Mouse (Mus musculus): ENCODE results near the gene Atxn10. TPM values are rescaled to one million over a fixed set of nuclear protein-coding genes. Genes with fewer than 3 reads are reported as not detected.

The Atxn10 gene
- polyA plus RNA-seq, 1 experiment from 2014 or later = 449 TPM

- Histone ChIP-seq H3K36me3 (ENCODE audit: control insufficient read depth, insufficient read depth, low read length) (no peaks in the 10 kb centered on the region), H3K9me3 (ENCODE audit: control insufficient read depth, low read length) (no peaks in the 10 kb centered on the region), H3K4me3 (ENCODE audit: low read depth, low read length) (no peak overlapping the region), H3K27ac (ENCODE audit: low read depth, low read length) (no peak overlapping the region), H3K4me2 (ENCODE audit: low read depth) (no peak overlapping the region), H3K4me1 (ENCODE audit: control insufficient read depth, insufficient read depth, low read length) (no peaks in the 10 kb centered on the region), H3K9ac (ENCODE audit: low read length) (no peak overlapping the region), H3K27me3 (ENCODE audit: control insufficient read depth, insufficient read depth, low read length) (no peaks in the 10 kb centered on the region)
- DNase-seq (ENCODE audit: low spot score) (no peak), ATAC-seq (ENCODE audit: insufficient read depth, low FRiP score, low TSS enrichment) (no peak)
- 88% methylated on average over 4 of the region's 4 CpGs for WGBS
These were observed 68.7 kb downstream of the Atxn10 start for GRCm38 (mm10) chr15:85404739-85405138.

- Histone ChIP-seq H3K4me1 (ENCODE audit: control insufficient read depth, insufficient read depth, low read length) (no peaks in the 10 kb centered on the region), H3K4me2 (ENCODE audit: low read depth) (no peak overlapping the region), H3K9me3 (ENCODE audit: control insufficient read depth, low read length) (no peaks in the 10 kb centered on the region), H3K27me3 (ENCODE audit: control insufficient read depth, insufficient read depth, low read length) (no peaks in the 10 kb centered on the region), H3K36me3 (ENCODE audit: control insufficient read depth, insufficient read depth, low read length) (no peaks in the 10 kb centered on the region), H3K27ac (ENCODE audit: low read depth, low read length) (no peak overlapping the region), H3K4me3 (ENCODE audit: low read depth, low read length) (no peak overlapping the region), H3K9ac (ENCODE audit: low read length) (no peak overlapping the region)
- no peak for DNase-seq (ENCODE audit: low spot score)
- ATAC-seq (ENCODE audit: insufficient read depth, low FRiP score, low TSS enrichment) = no peak
- WGBS = 84% methylated on average over 3 of the region's 3 CpGs
These were observed 69.5 kb downstream of the Atxn10 start for GRCm38 (mm10) chr15:85405567-85405966.

DNA sequence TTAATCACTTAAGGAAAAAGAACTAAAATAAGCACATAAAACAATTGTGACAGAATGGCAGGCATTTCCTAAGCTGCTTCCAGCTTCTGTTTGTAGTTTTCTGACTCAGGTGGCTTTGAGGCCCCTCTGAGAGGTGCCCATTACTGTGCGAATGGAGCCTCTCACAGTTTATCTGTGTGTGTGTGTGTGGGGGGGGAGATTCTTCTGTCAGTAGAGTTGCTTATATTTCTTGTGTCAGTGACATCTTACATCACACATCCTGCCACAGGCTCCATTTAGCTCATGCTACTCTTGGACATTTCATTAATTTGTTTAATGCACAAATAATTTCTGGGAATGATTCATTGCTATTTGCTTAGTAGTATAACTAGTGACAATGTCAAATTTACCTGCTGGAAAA, 70.8 kb downstream of the Atxn10 start:
- Histone ChIP-seq H3K4me2 (ENCODE audit: low read depth) (no peak overlapping the region), H3K27me3 (ENCODE audit: control insufficient read depth, insufficient read depth, low read length) (no peaks in the 10 kb centered on the region), H3K9ac (ENCODE audit: low read length) (no peak overlapping the region), H3K27ac (ENCODE audit: low read depth, low read length) (no peak overlapping the region), H3K9me3 (ENCODE audit: control insufficient read depth, low read length) (no peaks in the 10 kb centered on the region), H3K36me3 (ENCODE audit: control insufficient read depth, insufficient read depth, low read length) (no peaks in the 10 kb centered on the region), H3K4me3 (ENCODE audit: low read depth, low read length) (no peak overlapping the region), H3K4me1 (ENCODE audit: control insufficient read depth, insufficient read depth, low read length) (no peaks in the 10 kb centered on the region)
- WGBS = 90% methylated on average over 1 of the region's 1 CpGs
- DNase-seq (ENCODE audit: low spot score) = no peak
- no peak for ATAC-seq (ENCODE audit: insufficient read depth, low FRiP score, low TSS enrichment)

DNA sequence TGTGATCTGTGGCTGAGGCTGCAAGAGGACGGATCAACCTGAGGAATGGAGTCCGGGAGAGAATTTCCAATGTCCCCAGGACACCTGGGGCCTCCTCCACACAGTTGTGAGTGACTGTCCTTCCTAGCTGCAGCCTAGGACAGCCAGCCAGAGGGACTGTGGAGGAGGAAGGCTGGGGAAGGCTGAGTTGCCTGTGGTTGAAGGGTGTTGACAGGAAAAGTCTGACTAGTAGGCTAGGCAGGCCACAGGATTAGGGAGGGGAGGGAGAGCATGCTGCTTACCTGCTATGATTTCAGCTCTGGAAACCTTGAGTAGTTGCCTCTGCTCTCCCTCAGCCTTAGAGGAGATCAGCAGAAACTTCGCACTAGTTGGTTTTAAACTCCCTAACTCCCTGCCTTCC, 71.3 kb downstream of the Atxn10 start:
- no peak overlapping the region for H3K9ac ChIP-seq (ENCODE audit: low read length)
- DNase-seq (ENCODE audit: low spot score) (no peak), ATAC-seq (ENCODE audit: insufficient read depth, low FRiP score, low TSS enrichment) (no peak)
- no peaks in the 10 kb centered on the region for H3K4me1 ChIP-seq (ENCODE audit: control insufficient read depth, insufficient read depth, low read length)
- H3K27ac ChIP-seq (ENCODE audit: low read depth, low read length) = no peak overlapping the region
- H3K36me3 ChIP-seq (ENCODE audit: control insufficient read depth, insufficient read depth, low read length) = no peaks in the 10 kb centered on the region
- no peak overlapping the region for H3K4me3 ChIP-seq (ENCODE audit: low read depth, low read length)
- H3K4me2 ChIP-seq (ENCODE audit: low read depth) = no peak overlapping the region
- no peaks in the 10 kb centered on the region for H3K27me3 ChIP-seq (ENCODE audit: control insufficient read depth, insufficient read depth, low read length)
- WGBS = 88% methylated on average over 3 of the region's 3 CpGs
- H3K9me3 ChIP-seq (ENCODE audit: control insufficient read depth, low read length) = no peaks in the 10 kb centered on the region

DNA sequence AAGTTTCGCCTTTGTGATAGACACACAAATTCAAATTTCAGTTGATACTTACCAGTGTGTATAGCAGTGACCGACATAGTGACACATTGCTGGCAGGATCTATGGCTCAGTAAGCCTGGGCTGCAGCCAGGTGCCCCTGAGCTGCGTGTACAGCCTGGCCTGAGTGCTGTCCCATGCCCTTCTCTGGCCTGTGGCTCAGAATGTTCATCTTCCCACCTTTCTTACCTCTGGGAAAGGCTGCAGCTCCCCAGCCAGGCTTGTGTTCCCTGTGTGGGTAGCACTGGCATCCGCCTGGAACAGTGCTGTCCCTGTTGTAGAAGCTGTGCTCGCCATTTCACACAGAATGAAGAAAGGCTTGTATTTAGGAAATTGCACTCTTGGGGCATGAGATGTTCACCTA, 72.7 kb downstream of the Atxn10 start:
- H3K36me3 ChIP-seq (ENCODE audit: control insufficient read depth, insufficient read depth, low read length) = no peaks in the 10 kb centered on the region
- no peak for ATAC-seq (ENCODE audit: insufficient read depth, low FRiP score, low TSS enrichment)
- WGBS = 87% methylated on average over 5 of the region's 5 CpGs

GRCm38 (mm10) chr15:85409245-85409783, 73.3 kb downstream of the Atxn10 start:
- Histone ChIP-seq H3K27ac (ENCODE audit: low read depth, low read length) (no peak overlapping the region), H3K4me2 (ENCODE audit: low read depth) (no peak overlapping the region), H3K9me3 (ENCODE audit: control insufficient read depth, low read length) (no peaks in the 10 kb centered on the region), H3K36me3 (ENCODE audit: control insufficient read depth, insufficient read depth, low read length) (no peaks in the 10 kb centered on the region), H3K4me1 (ENCODE audit: control insufficient read depth, insufficient read depth, low read length) (no peaks in the 10 kb centered on the region), H3K4me3 (ENCODE audit: low read depth, low read length) (no peak overlapping the region), H3K9ac (ENCODE audit: low read length) (no peak overlapping the region), H3K27me3 (ENCODE audit: control insufficient read depth, insufficient read depth, low read length) (no peaks in the 10 kb centered on the region)
- no peak for ATAC-seq (ENCODE audit: insufficient read depth, low FRiP score, low TSS enrichment)
- WGBS = 84% methylated on average over 8 of the region's 8 CpGs
- DNase-seq (ENCODE audit: low spot score) = no peak

More for the DNA sequence above, 72.7 kb downstream of the Atxn10 start:
- Histone ChIP-seq H3K4me1 (ENCODE audit: control insufficient read depth, insufficient read depth, low read length) (no peaks in the 10 kb centered on the region), H3K4me3 (ENCODE audit: low read depth, low read length) (no peak overlapping the region), H3K9me3 (ENCODE audit: control insufficient read depth, low read length) (no peaks in the 10 kb centered on the region), H3K4me2 (ENCODE audit: low read depth) (no peak overlapping the region), H3K27ac (ENCODE audit: low read depth, low read length) (no peak overlapping the region), H3K27me3 (ENCODE audit: control insufficient read depth, insufficient read depth, low read length) (no peaks in the 10 kb centered on the region), H3K9ac (ENCODE audit: low read length) (no peak overlapping the region)
- no peak for DNase-seq (ENCODE audit: low spot score)

GRCm38 (mm10) chr15:85409836-85410235, 73.8 kb downstream of the Atxn10 start:
- Histone ChIP-seq H3K27ac (ENCODE audit: low read depth, low read length) (no peak overlapping the region), H3K36me3 (ENCODE audit: control insufficient read depth, insufficient read depth, low read length) (no peaks in the 10 kb centered on the region)

GRCm38 (mm10) chr15:85414620-85415019, 78.6 kb downstream of the Atxn10 start:
- H3K27ac ChIP-seq (ENCODE audit: low read depth, low read length) = no peak overlapping the region
- no peak overlapping the region for H3K9ac ChIP-seq (ENCODE audit: low read length)
- H3K4me3 ChIP-seq (ENCODE audit: low read depth, low read length) = no peak overlapping the region
- no peaks in the 10 kb centered on the region for H3K27me3 ChIP-seq (ENCODE audit: control insufficient read depth, insufficient read depth, low read length)
- H3K36me3 ChIP-seq (ENCODE audit: control insufficient read depth, insufficient read depth, low read length) = no peaks in the 10 kb centered on the region
- WGBS = 96% methylated on average over 2 of the region's 2 CpGs
- ATAC-seq (ENCODE audit: insufficient read depth, low FRiP score, low TSS enrichment) = no peak
- no peaks in the 10 kb centered on the region for H3K4me1 ChIP-seq (ENCODE audit: control insufficient read depth, insufficient read depth, low read length)
- H3K9me3 ChIP-seq (ENCODE audit: control insufficient read depth, low read length) = no peaks in the 10 kb centered on the region
- no peak overlapping the region for H3K4me2 ChIP-seq (ENCODE audit: low read depth)
- no peak for DNase-seq (ENCODE audit: low spot score)

More at GRCm38 (mm10) chr15:85409836-85410235, 73.8 kb downstream of the Atxn10 start:
- Histone ChIP-seq H3K4me2 (ENCODE audit: low read depth) (no peak overlapping the region), H3K4me3 (ENCODE audit: low read depth, low read length) (no peak overlapping the region), H3K9ac (ENCODE audit: low read length) (no peak overlapping the region), H3K4me1 (ENCODE audit: control insufficient read depth, insufficient read depth, low read length) (no peaks in the 10 kb centered on the region), H3K27me3 (ENCODE audit: control insufficient read depth, insufficient read depth, low read length) (no peaks in the 10 kb centered on the region), H3K9me3 (ENCODE audit: control insufficient read depth, low read length) (no peaks in the 10 kb centered on the region)
- DNase-seq (ENCODE audit: low spot score) = no peak
- ATAC-seq (ENCODE audit: insufficient read depth, low FRiP score, low TSS enrichment) = no peak
- 83% methylated on average over 6 of the region's 6 CpGs for WGBS

GRCm38 (mm10) chr15:85420686-85421085, 84.6 kb downstream of the Atxn10 start:
- H3K4me2 ChIP-seq (ENCODE audit: low read depth) = no peak overlapping the region
- no peak overlapping the region for H3K27ac ChIP-seq (ENCODE audit: low read depth, low read length)
- H3K4me1 ChIP-seq (ENCODE audit: control insufficient read depth, insufficient read depth, low read length) = no peaks in the 10 kb centered on the region
- DNase-seq (ENCODE audit: low spot score) (no peak), ATAC-seq (ENCODE audit: insufficient read depth, low FRiP score, low TSS enrichment) (no peak)
- H3K27me3 ChIP-seq (ENCODE audit: control insufficient read depth, insufficient read depth, low read length) = no peaks in the 10 kb centered on the region
- no peaks in the 10 kb centered on the region for H3K36me3 ChIP-seq (ENCODE audit: control insufficient read depth, insufficient read depth, low read length)
- H3K4me3 ChIP-seq (ENCODE audit: low read depth, low read length) = no peak overlapping the region
- H3K9me3 ChIP-seq (ENCODE audit: control insufficient read depth, low read length) = no peaks in the 10 kb centered on the region
- H3K9ac ChIP-seq (ENCODE audit: low read length) = no peak overlapping the region
- WGBS = 91% methylated on average over 2 of the region's 2 CpGs
